Mouse (Mus musculus) lung, embryonic 15.5 days (tissue): ENCODE measurements around the gene Gramd1c. TPM values are rescaled to one million over a fixed set of nuclear protein-coding genes. Genes with fewer than 3 reads are reported as not detected.
A peak's percentile ranks its signal among the peaks of the same experiment; 100 is the strongest.

Experiments used
- ATAC-seq: fragments of 200-750 bp; cut with Nextera tagmentation; 2 replicates; pipeline ENCODE4 v1.8.0; 2017; ENCODE audit warnings: moderate number of reproducible peaks, borderline replicate concordance; ENCODE audit not compliant: low FRiP score, low TSS enrichment; ENCODE audit errors: extremely low read depth
- H3K27ac ChIP-seq: fragments of 300-500 bp; sonication (generic); 2 replicates; pipeline ENCODE4 v1.5.1; 2015; ENCODE audit warnings: moderate library complexity, mild to moderate bottlenecking, inconsistent platforms
- H3K27me3 ChIP-seq: fragments of 300-500 bp; sonication (generic); 2 replicates; pipeline ENCODE4 v1.6.1; 2015; ENCODE audit warnings: inconsistent platforms
- H3K36me3 ChIP-seq: fragments of 300-500 bp; sonication (generic); 2 replicates; pipeline ENCODE4 v1.6.1; 2015; ENCODE audit warnings: inconsistent platforms
- H3K4me1 ChIP-seq: fragments of 300-500 bp; sonication (generic); 2 replicates; pipeline ENCODE4 v1.6.1; 2015; ENCODE audit warnings: inconsistent platforms
- H3K4me2 ChIP-seq: fragments of 300-500 bp; sonication (generic); 2 replicates; pipeline ENCODE4 v1.6.1; 2015; ENCODE audit warnings: inconsistent platforms, mild to moderate bottlenecking, moderate library complexity
- H3K4me3 ChIP-seq: fragments of 300-500 bp; sonication (generic); 2 replicates; pipeline ENCODE4 v1.5.1; 2015; ENCODE audit warnings: mild to moderate bottlenecking, inconsistent platforms
- H3K9ac ChIP-seq: fragments of 300-500 bp; sonication (generic); 2 replicates; pipeline ENCODE4 v1.6.1; 2015; ENCODE audit warnings: inconsistent platforms
- H3K9me3 ChIP-seq: fragments of 300-500 bp; sonication (generic); 2 replicates; pipeline ENCODE4 v1.6.1; 2016; ENCODE audit warnings: inconsistent platforms
- WGBS: fragments of 180-500 bp; shearing (Covaris S2); methylation state at CpG from one replicate; pipeline ENCODE4 v1.1.7; 2015; 5-methylcytosine and 5-hydroxymethylcytosine counted together
- microRNA-seq: library from miRNA; unstranded; fragments of <30 nt; microRNA quantifications from one replicate; pipeline ENCODE4, GENCODE M21; 2016
- polyA plus RNA-seq: library from polyadenylated mRNA; unstranded; fragments of >200 nt; fragmentation: Nextera tagmentation; extraction: Ambion mirVana; gene quantifications from 2 replicates; pipeline ENCODE4 v1.2.1, GENCODE M21; 2015

The Gramd1c gene
- polyA plus RNA-seq, 1 experiment from 2014 or later, result 7.0 TPM

DNA sequence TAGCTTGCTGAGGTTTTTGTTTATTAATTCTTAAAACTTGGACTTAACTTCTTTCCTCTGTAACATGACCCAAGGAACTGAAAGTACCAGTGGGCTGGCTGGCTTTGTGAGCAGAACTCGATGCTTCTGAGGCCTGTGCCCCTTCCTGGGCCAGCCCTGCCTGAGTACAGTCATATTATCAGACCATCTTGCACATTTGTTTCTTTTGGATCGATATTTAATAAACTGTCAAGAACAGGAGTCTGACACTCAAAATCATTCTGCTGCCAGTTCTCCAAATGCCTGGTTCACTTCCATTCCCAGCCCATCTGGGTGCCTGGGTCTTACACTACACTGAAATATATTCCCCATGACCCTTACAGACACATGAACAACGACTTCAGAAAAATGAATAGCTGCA lies 117.3 kb downstream of the Gramd1c start:
- WGBS, result 38% methylated on average over 3 of the region's 3 CpGs
- Histone ChIP-seq H3K4me2 (no peak overlapping the region), H3K9ac (no peak overlapping the region), H3K27ac (0 out of 2 replicates have a peak overlapping the region, but pooled peaks have one; percentile 27), H3K9me3 (no peaks in the 10 kb centered on the region), H3K36me3 (no peaks in the 10 kb centered on the region), H3K4me3 (no peak overlapping the region), H3K27me3 (no peaks in the 10 kb centered on the region), H3K4me1 (peaks cover 2% of the 10 kb centered on the region; the same call in 1 of the 2 replicates)
- ATAC-seq, result peak; percentile 52; the same call in 1 of the 2 replicates

DNA sequence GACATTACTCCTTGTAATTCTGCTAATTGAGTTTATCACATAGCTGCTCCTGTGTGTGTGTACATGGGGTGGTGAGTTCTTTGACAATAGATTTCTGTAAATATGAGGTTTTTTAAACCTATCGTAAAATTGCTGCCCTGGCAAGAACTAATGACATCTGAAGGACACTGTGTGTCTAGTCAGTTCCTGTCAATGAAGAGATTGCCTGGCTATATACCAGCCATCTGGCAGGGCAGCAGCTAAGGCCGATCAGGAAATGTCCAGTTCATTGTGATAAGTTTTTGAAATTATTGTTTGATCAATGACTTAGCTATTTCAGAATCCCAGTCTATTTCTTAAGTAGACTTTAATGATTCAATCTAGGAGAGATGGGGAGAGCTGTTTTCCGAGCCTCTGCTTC lies 117.8 kb downstream of the Gramd1c start:
- H3K27me3 ChIP-seq, result no peaks in the 10 kb centered on the region
- 56% methylated on average over 3 of the region's 3 CpGs for WGBS
- H3K4me2 ChIP-seq, result no peak overlapping the region
- H3K4me1 ChIP-seq, result peaks cover 2% of the 10 kb centered on the region; the same call in 1 of the 2 replicates
- H3K4me3 ChIP-seq, result no peak overlapping the region
- no peak for ATAC-seq
- no peaks in the 10 kb centered on the region for H3K36me3 ChIP-seq
- no peak overlapping the region for H3K9ac ChIP-seq
- no peak overlapping the region for H3K27ac ChIP-seq
- no peaks in the 10 kb centered on the region for H3K9me3 ChIP-seq

DNA sequence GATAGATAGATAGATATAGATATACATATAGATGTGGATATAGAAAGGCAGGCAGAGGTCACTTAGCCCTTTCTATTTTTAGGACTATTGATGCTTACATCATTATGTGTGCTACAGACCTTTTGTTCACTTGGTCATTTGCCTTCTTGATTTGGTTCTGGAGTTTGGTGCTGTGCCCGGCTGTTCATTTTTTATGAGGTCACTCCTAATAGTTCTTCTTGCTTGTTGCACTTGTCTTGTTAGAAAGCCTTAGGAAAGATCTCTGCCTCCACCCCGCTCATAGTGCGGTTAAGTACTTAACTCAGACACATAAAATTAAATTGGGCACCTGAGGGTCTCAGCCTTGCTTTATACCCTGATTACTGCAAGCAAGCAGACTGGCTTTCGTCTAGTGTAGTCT lies 122.3 kb downstream of the Gramd1c start:
- H3K36me3 ChIP-seq, result no peaks in the 10 kb centered on the region
- H3K4me3 ChIP-seq, result no peak overlapping the region
- H3K4me1 ChIP-seq, result peaks cover 6% of the 10 kb centered on the region; the same call in 1 of the 2 replicates
- H3K27ac ChIP-seq, result no peak overlapping the region
- no peaks in the 10 kb centered on the region for H3K27me3 ChIP-seq
- no peaks in the 10 kb centered on the region for H3K9me3 ChIP-seq
- 93% methylated on average over 4 of the region's 4 CpGs for WGBS
- H3K4me2 ChIP-seq, result no peak overlapping the region
- ATAC-seq, result no peak
- no peak overlapping the region for H3K9ac ChIP-seq

DNA sequence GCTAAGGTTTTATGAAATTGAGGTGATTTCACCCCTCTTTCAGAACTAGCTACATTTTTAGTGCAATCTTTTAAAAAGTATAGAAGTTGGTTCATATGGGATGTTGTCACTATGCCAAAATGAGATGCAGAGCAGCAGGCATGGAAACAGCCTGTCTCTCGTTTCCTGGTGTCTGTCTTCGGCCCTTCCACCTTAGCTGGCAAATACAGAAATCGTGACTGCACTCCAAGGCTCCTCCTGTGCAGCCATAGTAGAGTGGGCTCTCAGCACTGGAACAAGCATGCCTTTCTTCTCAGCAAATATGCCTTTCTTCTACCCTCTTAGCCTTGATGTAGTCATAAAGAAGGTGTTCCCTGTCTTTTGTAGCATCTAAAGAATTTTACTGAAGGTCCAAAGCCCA lies 127.3 kb downstream of the Gramd1c start:
- H3K27ac ChIP-seq, result peak overlapping the region; percentile 33; the same call in 1 of the 2 replicates
- H3K27me3 ChIP-seq, result no peaks in the 10 kb centered on the region
- peaks cover 18% of the 10 kb centered on the region for H3K4me1 ChIP-seq
- no peak for ATAC-seq
- 58% methylated on average over 3 of the region's 3 CpGs for WGBS
- H3K9ac ChIP-seq, result no peak overlapping the region
- H3K4me2 ChIP-seq, result no peak overlapping the region; the same call in 1 of the 2 replicates
- H3K36me3 ChIP-seq, result no peaks in the 10 kb centered on the region
- H3K4me3 ChIP-seq, result no peak overlapping the region
- H3K9me3 ChIP-seq, result no peaks in the 10 kb centered on the region

DNA sequence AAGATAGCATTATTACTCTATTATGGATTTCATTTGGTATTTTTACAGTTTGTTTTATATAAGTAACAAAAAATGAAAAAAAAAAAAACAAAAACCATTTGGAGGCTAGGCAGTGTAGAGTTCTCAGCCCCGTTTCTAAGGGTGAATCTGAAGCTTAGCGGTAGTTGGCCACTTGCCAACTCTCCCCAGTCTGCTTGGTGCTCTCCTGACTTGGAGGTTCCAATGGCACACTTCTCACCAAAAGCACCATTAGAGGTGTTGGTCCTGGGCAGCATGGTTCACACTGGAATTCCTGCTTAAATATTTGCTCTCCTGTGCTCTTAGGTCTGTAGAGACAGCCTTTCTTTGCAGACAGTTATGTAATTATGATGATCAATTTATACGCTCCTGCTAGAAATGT lies 127.8 kb downstream of the Gramd1c start:
- Histone ChIP-seq H3K4me1 (peaks cover 20% of the 10 kb centered on the region), H3K4me3 (no peak overlapping the region), H3K36me3 (no peaks in the 10 kb centered on the region), H3K9me3 (no peaks in the 10 kb centered on the region), H3K9ac (no peak overlapping the region), H3K27ac (peak overlapping the region; percentile 33; the same call in 1 of the 2 replicates), H3K27me3 (no peaks in the 10 kb centered on the region), H3K4me2 (no peak overlapping the region)
- 31% methylated on average over 3 of the region's 3 CpGs for WGBS
- ATAC-seq, result no peak

- H3K4me2 ChIP-seq, result no peak overlapping the region
- no peaks in the 10 kb centered on the region for H3K36me3 ChIP-seq
- no peak overlapping the region for H3K9ac ChIP-seq
- H3K27me3 ChIP-seq, result no peaks in the 10 kb centered on the region
- WGBS, result 80% methylated on average over 8 of the region's 8 CpGs
- peaks cover 24% of the 10 kb centered on the region for H3K4me1 ChIP-seq
- ATAC-seq, result no peak
- H3K9me3 ChIP-seq, result no peaks in the 10 kb centered on the region
- H3K4me3 ChIP-seq, result no peak overlapping the region
- no peak overlapping the region for H3K27ac ChIP-seq
Measured at GRCm38 (mm10) chr16:43934856-43935255, 128.3 kb downstream of the Gramd1c start.

DNA sequence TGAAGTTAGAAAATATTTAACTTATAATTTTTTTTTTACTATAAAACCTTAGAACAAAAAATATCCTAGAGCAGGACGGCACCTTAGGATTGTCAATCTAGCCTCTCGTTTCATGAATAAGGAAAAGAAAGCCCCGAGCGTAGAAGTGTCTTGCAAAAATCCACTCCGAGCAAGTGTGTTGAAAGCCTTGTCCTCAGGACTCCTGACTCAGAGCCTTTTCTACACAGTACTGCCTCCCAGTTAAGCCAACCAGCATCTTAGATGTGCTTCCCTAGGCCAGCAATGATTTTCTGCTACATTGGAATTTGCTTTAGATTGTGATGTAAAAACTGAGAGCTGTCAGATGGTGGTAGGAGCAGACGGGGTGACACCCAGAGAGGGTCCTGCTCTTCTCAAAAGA lies 130.1 kb downstream of the Gramd1c start:
- H3K4me2 ChIP-seq, result no peak overlapping the region
- ATAC-seq, result no peak
- H3K9me3 ChIP-seq, result no peaks in the 10 kb centered on the region
- no peak overlapping the region for H3K9ac ChIP-seq
- H3K4me3 ChIP-seq, result no peak overlapping the region
- 77% methylated on average over 6 of the region's 6 CpGs for WGBS
- no peak overlapping the region for H3K27ac ChIP-seq
- no peaks in the 10 kb centered on the region for H3K27me3 ChIP-seq
- peaks cover 24% of the 10 kb centered on the region for H3K4me1 ChIP-seq
- no peaks in the 10 kb centered on the region for H3K36me3 ChIP-seq

DNA sequence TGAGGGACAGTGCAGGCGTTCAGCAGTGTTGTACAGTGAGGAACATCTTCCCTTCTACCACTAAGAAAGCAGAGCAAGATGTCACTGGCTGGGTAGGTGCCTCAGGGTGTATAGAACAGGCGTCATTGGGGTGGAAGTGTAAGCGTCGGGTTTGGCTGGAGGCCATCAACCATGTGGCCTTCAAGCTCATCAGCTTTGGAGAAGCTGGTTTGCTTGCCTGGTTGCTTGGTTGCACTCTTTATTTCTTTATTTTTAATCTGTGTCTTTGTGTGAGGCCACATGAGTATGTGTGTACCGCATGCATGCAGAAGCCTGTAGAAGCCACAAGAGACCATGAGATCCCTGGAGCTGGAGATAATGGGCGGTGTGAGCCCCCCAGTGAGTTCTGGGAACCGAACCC lies 130.8 kb downstream of the Gramd1c start:
- Histone ChIP-seq H3K4me2 (no peak overlapping the region), H3K9ac (no peak overlapping the region), H3K27ac (no peak overlapping the region), H3K4me3 (no peak overlapping the region), H3K4me1 (peaks cover 24% of the 10 kb centered on the region), H3K27me3 (no peaks in the 10 kb centered on the region), H3K36me3 (no peaks in the 10 kb centered on the region), H3K9me3 (no peaks in the 10 kb centered on the region)
- ATAC-seq, result no peak
- WGBS, result 77% methylated on average over 7 of the region's 7 CpGs

DNA sequence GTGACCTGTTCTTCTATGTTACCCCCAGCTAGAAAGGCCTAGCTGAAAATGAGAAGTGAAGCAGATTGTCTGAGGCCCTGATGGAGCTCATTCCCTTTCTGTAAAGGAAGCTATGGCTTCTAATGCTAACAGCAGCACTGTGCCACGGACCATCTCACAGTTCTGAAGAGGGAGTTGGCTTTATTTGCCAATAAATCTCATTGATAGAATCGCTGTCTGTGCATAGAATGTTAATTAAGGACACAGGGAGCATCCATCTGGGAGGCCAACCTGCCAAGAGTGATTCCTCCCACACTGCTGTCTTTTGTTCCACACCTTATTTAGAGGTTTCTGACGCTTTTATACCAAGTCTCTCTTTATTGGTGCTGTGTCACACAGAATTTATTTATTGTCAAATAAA lies 131.6 kb downstream of the Gramd1c start:
- no peak overlapping the region for H3K27ac ChIP-seq
- ATAC-seq, result no peak
- 77% methylated on average over 3 of the region's 3 CpGs for WGBS

DNA sequence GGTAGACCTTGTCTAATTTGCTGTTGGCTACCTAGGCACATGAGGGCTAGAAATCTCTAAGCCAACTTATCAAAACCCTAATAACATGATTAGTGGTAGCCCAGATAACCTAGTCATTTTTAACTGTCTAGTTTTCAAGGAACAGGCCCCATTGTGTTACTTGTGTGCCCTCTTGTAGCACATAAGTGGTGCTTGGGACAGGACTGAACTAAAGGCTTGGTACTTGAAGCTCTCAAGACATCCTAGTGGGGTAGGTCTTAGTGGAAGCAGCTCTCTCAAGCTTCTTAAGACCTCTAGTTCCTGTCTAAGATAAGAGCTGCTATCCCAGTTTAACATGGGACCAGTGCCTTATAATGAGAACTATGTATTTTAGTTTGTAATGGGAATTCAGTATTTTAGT lies 132.6 kb downstream of the Gramd1c start:
- Histone ChIP-seq H3K27ac (no peak overlapping the region), H3K9me3 (no peaks in the 10 kb centered on the region), H3K9ac (no peak overlapping the region), H3K36me3 (no peaks in the 10 kb centered on the region), H3K27me3 (no peaks in the 10 kb centered on the region), H3K4me1 (peaks cover 19% of the 10 kb centered on the region), H3K4me2 (no peak overlapping the region), H3K4me3 (no peak overlapping the region)
- no peak for ATAC-seq

More for the DNA sequence above, 131.6 kb downstream of the Gramd1c start:
- Histone ChIP-seq H3K9ac (no peak overlapping the region), H3K27me3 (no peaks in the 10 kb centered on the region), H3K4me2 (no peak overlapping the region), H3K4me1 (peaks cover 21% of the 10 kb centered on the region), H3K9me3 (no peaks in the 10 kb centered on the region), H3K36me3 (no peaks in the 10 kb centered on the region), H3K4me3 (no peak overlapping the region)

Small RNA genes within 50 kb of the gene (microRNA-seq; reads per million reads assigned to microRNA genes)
- not detected for gene Mir3470b

Other genes with a start within 250 kb of the Gramd1c start
- 11.0 and 15.5 TPM in 2 replicates for gene Ccdc191, start 173.5 kb downstream of the Gramd1c start, polyA plus RNA-seq
- gene Qtrt2, start 136.5 kb downstream of the Gramd1c start, polyA plus RNA-seq, result 26.2 and 33.4 TPM in 2 replicates
- 1.4 TPM in 2 replicates for gene Zdhhc23, start 83.6 kb downstream of the Gramd1c start, polyA plus RNA-seq
- gene Atp6v1a, start 76.4 kb upstream of the Gramd1c start, polyA plus RNA-seq, result 49.6 and 51.3 TPM in 2 replicates
- 113 and 115 TPM in 2 replicates for gene Naa50, start 76.5 kb upstream of the Gramd1c start, polyA plus RNA-seq
- gene Usf3, start 109.9 kb upstream of the Gramd1c start, polyA plus RNA-seq, result 3.3 and 3.6 TPM in 2 replicates